Mouse (Mus musculus): Measurements from ENCODE around the gene Aldh5a1.
"Not testable (repeated sequence)": the region's sequence is repeated elsewhere in the genome, so short reads cannot be mapped to it uniquely, and the experiment has no call there.

Gene Aldh5a1

GRCm38 (mm10) chr13:24937108-24937838 lies at the start of gene Aldh5a1:
Gene Aldh5a1, minus strand, starts transcription at chr13:24937661.
- DNase-seq (ENCODE audit: low spot score in 2 of 2) = peak; percentile 5 to 27

DNA sequence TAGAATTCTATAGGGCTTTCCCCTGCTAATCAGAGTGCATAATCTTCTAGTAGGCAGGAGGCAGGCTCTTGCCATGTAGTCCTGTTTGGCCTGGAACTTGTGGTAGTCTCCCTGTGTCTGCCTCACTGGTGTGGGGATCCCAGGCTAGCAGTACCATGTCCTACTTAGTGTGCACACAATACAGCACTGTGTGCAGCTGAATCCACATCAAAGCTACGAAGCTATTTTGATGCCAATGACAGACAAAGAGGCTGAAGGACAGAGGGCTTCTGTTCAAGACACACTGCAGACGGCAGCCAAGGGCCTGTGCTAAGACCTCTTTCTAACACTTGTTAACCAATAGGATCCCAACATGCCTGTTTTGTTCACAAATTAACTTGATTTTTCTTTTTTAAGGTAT lies 48.0 kb upstream of the Aldh5a1 start:
- DNase-seq (ENCODE audit: low spot score in 2 of 2) = no peak

DNA sequence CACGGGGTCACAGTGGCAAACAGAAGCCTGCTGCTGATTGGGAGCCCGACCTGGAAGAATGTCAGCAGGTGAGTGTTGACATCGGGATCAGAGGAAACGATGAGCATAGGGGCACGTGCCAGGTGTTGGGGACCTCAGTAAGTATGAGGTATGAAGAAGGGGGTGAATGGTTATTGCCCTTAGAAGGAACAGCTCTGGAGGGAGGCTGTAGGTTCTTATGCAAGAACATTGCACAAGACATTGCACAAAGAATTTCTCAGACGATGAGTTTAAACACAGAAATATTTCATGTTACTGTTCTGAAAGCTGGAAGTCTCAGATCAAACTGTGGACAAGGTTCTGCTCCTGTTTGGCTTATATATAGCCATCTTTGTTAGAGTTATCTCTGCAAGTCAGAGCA lies 43.6 kb upstream of the Aldh5a1 start:
- no peak for DNase-seq (ENCODE audit: low spot score in 2 of 2)

DNA sequence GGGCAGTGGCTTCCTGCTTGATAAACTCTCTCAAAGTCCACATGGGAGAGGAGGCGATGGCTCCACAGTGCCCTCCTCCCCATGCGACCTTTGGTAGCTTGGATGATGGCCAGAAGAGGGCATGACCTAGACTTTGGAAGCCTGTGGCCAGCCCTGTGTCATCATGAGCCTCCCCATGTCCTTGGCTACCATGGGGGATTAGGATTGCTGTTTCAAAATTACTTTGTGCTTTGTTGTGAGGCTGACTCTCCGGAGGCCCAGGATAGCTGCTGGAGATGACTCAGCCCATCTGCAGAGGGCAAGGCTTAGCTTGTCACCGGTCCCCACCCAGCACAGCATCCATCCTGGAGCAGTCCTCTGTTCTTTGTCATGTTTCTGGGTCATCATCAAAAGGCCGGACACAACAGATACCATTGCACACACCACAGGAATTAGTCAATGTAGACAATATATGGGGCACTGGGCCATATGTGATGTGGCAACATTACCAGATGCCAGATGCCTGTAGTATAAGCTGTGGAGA lies 40.4 kb upstream of the Aldh5a1 start:
- DNase-seq (ENCODE audit: low spot score in 2 of 2) = no peak

- no peak for DNase-seq (ENCODE audit: low spot score in 2 of 2)
Measured at GRCm38 (mm10) chr13:24976384-24976783, 38.9 kb upstream of the Aldh5a1 start.

DNA sequence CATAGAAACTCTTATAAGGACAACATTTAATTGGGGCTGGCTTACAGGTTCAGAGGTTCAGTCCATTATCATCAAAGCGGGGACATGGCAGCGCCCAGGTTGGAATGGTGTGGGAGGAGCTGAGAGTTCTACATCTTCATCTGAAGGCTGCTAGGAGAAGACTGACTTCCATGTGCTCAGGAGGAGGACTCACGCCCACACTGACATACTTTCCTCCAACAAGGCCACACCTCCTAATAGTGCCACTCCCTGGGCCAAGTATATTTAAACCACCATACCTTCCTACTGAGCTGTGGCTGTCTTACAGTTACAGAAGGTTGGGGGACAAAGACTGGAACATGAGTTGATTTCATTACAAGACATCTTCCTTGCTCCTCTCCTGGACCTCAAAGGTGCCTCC lies 34.3 kb upstream of the Aldh5a1 start:
- not testable (repeated sequence) for DNase-seq (ENCODE audit: low spot score in 2 of 2)

DNA sequence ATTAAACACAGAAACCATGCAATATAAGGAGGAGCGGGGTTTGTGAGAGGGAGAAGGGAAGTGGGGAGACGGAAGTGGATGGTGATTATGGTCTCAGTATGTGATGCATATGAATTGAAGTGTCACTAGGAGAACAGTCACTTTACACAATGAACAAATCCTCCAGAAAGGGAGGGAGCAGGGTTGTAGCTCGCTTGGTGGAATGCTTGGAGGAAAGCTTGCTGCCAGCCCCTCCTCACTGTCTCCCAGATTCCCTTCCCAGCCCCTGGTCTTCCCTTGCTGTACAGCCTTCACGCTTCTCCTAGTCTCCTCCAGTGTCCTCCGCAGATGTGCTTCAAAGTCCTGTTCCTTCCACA lies 28.4 kb upstream of the Aldh5a1 start:
- no peak for DNase-seq (ENCODE audit: low spot score in 2 of 2)

DNA sequence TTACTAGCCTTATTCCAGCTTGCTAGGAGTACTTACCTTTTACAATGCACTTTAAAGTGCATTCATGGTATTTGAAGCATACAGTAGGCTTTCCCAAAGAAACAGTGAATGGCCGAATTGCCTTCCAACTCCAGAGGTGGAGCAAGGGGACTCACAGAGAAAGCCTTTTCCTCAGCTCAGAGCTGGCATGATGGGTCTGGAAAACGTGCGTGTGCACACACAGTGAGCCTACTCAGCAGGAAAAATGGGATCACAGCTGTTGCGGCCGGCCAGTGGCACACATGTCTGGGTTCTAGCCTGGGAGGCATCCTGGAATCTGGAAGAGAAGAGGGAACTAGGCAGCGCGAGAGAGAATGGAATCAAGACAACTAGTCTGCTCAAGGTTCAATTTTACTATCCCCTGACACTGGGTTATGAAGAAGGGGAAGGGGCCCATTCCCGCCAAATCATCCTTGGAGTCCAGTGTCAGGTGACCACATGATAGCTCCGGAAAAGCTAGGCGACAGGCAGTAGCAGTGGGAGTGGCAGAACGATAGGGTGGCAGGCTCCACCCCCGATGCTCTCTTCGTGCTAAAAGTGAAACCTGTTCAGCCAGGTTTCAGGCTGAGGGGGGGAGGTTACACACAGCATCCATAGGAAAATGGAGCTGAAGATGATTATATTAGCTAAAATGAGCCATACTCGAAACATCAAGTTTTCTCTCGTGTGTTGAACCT lies 27.8 kb upstream of the Aldh5a1 start:
- DNase-seq (ENCODE audit: low spot score in 2 of 2) = peak in 1 of 2 experiments; percentile 2

DNA sequence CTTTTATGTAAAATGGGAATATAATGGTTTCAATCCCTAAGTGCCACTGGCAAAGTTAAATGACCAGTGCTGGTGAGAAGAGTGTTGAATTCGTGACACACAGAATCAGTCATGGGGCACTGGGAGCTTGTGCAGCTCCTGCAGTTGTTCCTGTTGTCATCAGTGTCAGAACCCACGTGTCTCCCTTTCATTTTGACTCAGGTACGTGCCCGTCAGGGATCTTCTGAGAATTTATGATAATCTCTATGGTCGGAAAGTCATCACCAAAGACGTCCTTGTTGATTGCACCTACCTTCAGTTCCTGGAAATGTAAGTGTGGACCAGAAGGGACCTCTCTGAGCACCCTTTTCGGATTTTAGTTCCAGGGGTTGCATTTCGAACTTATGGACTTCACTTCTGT lies 24.7 kb upstream of the Aldh5a1 start:
- DNase-seq (ENCODE audit: low spot score in 2 of 2) = no peak

DNA sequence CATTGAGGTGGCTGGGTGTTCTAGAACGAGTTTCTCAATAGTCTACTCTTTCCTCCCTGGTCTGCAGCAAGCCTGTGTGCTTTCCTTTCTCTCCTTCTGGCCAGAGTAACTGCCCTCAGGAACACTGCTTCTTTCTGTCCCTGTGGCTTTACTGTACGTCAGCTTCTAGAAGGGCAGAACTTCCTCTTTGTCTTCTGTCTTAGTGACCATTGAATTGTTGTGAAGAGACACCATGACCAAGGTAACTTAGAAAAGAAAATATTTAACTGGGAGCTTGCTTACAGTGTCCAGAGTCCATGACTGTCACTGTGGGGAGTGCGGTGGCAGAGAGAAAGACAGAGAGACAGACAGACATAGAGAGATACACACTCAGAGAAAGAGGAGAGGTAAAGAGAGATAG lies 22.6 kb upstream of the Aldh5a1 start:
- DNase-seq (ENCODE audit: low spot score in 2 of 2) = no peak

DNA sequence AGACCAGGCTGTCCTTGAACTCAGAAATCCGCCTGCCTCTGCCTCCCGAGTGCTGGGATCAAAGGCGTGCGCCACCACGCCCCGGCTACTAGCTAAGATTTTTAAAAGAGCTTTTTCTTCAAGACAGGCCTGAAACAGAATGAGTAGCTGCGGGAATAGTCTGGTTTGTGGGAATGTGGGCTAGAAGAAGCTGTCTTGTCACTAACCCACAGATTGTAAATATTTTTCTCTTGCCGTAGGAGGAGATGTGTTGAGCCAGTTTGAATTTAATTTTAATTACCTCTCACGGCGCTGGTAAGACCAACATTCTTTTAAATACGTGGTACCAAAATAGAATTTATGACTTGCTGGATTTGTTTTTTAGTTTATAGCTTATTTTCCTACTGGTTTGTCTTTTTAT lies 21.2 kb upstream of the Aldh5a1 start:
- no peak for DNase-seq (ENCODE audit: low spot score in 2 of 2)

GRCm38 (mm10) chr13:24955500-24955899 lies 18.0 kb upstream of the Aldh5a1 start:
- no peak for DNase-seq (ENCODE audit: low spot score in 2 of 2)

- no peak for DNase-seq (ENCODE audit: low spot score in 2 of 2)
Measured at GRCm38 (mm10) chr13:24955091-24955490, 17.6 kb upstream of the Aldh5a1 start.

GRCm38 (mm10) chr13:24952659-24953058 lies 15.2 kb upstream of the Aldh5a1 start:
- no peak for DNase-seq (ENCODE audit: low spot score in 2 of 2)

DNA sequence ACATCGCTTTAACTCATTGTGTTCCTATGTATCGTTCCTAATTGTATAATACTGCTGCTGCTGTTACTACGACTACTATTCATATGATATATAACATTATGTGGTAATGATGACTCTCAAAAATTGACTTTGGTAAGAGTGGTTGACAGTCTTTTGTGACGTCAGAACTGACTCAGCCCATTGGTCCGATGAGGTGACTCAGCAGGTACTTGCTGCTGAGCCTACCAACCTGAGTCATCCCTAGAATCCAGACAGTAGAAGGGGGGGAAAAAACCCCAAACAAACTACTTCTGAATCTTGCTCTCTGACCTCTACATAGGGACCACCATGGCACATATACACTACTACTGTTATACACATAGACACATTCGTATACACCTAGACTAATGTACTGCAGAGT lies 11.4 kb upstream of the Aldh5a1 start:
- no peak for DNase-seq (ENCODE audit: low spot score in 2 of 2)

GRCm38 (mm10) chr13:24947158-24947557 lies 9.7 kb upstream of the Aldh5a1 start:
- no peak for DNase-seq (ENCODE audit: low spot score in 2 of 2)

GRCm38 (mm10) chr13:24945567-24945966 lies 8.1 kb upstream of the Aldh5a1 start:
- DNase-seq (ENCODE audit: low spot score in 2 of 2) = no peak

DNA sequence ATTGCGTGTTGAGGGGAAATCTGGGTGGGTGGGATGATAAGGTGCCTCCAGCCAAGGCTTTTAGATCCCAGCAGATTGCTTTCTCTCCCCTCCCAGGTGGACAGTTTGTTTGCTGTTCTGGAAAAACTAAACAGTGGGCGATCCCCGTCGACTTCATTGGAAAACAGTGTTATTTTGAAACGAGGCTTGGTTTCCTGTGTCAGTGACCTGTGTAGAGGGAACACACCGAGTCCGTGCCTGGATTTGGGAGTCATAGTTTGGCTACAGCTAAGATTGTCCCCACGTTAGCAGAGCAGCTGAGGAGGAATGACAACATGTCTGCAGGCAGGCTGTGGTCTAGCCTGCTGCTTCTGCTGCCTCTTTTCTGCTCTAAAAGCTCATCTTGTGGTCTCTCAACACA lies 5.8 kb upstream of the Aldh5a1 start:
- DNase-seq (ENCODE audit: low spot score in 2 of 2) = no peak

- DNase-seq (ENCODE audit: low spot score in 2 of 2) = no peak
Measured at GRCm38 (mm10) chr13:24942512-24943282, 5.2 kb upstream of the Aldh5a1 start, which contains the start of gene Gpld1. Gene Gpld1, plus strand, starts transcription at chr13:24943152.

DNA sequence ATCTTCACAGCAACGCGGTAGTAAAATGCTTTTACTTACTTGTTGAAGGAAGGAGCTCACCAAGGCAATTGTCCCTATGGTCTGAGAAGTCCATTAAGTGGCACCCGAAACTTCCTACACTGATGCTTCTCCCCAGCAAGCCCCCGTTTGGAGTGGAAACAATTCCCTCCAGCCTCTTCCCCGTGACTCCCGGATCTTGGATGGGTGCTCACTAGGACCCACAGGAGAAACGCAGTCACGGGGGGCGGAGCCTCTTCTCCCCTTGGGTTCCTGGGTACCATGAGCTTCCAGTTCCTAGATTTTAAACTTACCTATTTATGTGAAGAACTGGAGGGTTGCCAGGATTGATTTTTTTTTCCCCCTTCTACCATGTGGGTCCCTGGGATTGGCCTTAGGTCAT lies 2.0 kb upstream of the Aldh5a1 start:
- DNase-seq (ENCODE audit: low spot score in 2 of 2) = no peak

DNA sequence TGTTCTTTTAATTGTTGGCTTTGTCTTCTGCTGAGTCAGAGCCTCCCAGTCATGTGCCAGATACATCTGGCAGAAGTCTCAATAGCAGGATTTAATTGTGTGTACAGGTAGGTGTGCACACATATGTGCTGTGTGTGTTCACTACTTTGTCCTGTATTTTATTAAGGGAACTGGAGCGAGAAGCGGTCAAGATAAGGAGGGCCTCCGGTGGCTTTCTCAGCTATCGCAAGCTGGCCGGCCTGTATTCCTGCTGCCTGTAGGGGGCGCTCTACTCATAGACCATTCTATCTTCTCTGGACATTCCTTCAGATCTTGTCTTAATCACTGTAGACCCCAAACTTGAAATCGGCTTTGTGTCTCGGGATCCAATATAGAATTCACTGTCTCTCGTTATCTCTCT lies 1.2 kb upstream of the Aldh5a1 start:
- DNase-seq (ENCODE audit: low spot score in 2 of 2) = peak; percentile 49 to 57

DNA sequence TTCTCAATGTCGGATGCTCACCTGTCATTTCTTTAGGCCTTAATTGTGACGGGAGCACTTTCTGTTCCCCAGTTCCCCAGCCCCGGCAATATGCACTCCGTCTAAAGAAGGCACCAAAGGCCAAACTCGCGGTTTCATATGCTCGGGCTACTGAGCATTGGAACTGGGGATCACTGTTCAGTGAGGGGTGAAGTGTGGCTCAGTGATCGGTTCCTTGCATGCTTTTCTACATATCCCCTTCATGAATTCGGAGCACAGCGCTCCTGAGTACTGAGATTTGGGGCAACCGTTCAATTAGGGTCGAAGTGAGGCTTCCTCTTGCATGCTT lies 342 bp upstream of the Aldh5a1 start:
- DNase-seq (ENCODE audit: low spot score in 2 of 2) = no peak

GRCm38 (mm10) chr13:24936772-24937107 lies 721 bp downstream of the Aldh5a1 start:
- no peak for DNase-seq (ENCODE audit: low spot score in 2 of 2)
